Mouse (Mus musculus) layer of hippocampus, postnatal 10 days (tissue): ENCODE measurements around the gene Ugt1a7c. TPM values are rescaled to one million over a fixed set of nuclear protein-coding genes. Genes with fewer than 3 reads are reported as not detected.
"Not testable (repeated sequence)": the region's sequence is repeated elsewhere in the genome, so short reads cannot be mapped to it uniquely, and the experiment has no call there.

ENCODE experiments used
- DNase-seq, 2 experiments: peaks; one replicate each; pipeline ENCODE4 v3.0.0; 2021; ENCODE audit warnings: low spot score in 2 of 2
- total RNA-seq, 2 experiments: library from RNA; stranded (reverse); gene quantifications; 2 replicates each; pipeline ENCODE4 v1.2.3; 2021

Ugt1a7c gene
- total RNA-seq, 2 experiments from 2014 or later, result 1.3 TPM

- no peak for DNase-seq
Observed at GRCm38 (mm10) chr1:88222216-88222615, 127.4 kb downstream of the Ugt1a7c start.

GRCm38 (mm10) chr1:88223011-88223515, 128.2 kb downstream of the Ugt1a7c start:
- DNase-seq, result not testable (repeated sequence)

GRCm38 (mm10) chr1:88223591-88223990, 128.7 kb downstream of the Ugt1a7c start:
- DNase-seq, result peak in 1 of 2 experiments; percentile 13

GRCm38 (mm10) chr1:88224029-88224776, 129.3 kb downstream of the Ugt1a7c start:
- DNase-seq, result peak in 1 of 2 experiments; percentile 8

GRCm38 (mm10) chr1:88225301-88225700, 130.4 kb downstream of the Ugt1a7c start:
- not testable (repeated sequence) for DNase-seq

- no peak for DNase-seq
Observed at GRCm38 (mm10) chr1:88225741-88226140, 130.9 kb downstream of the Ugt1a7c start.

- DNase-seq, result no peak
Observed at GRCm38 (mm10) chr1:88226670-88227379, 132.0 kb downstream of the Ugt1a7c start, which contains the start of gene Mroh2a. Mroh2a (plus strand) TSS chr1:88226986.

GRCm38 (mm10) chr1:88227482-88227881, 132.6 kb downstream of the Ugt1a7c start:
- no peak for DNase-seq

GRCm38 (mm10) chr1:88228121-88228520, 133.3 kb downstream of the Ugt1a7c start:
- DNase-seq, result no peak

GRCm38 (mm10) chr1:88229566-88229965, 134.7 kb downstream of the Ugt1a7c start:
- DNase-seq, result no peak

- DNase-seq, result no peak
Observed at GRCm38 (mm10) chr1:88229986-88230385, 135.1 kb downstream of the Ugt1a7c start.

- no peak for DNase-seq
Observed at GRCm38 (mm10) chr1:88230421-88230820, 135.6 kb downstream of the Ugt1a7c start.

GRCm38 (mm10) chr1:88230981-88231802, 136.3 kb downstream of the Ugt1a7c start:
- DNase-seq, result no peak

GRCm38 (mm10) chr1:88231803-88232499, 137.1 kb downstream of the Ugt1a7c start:
- no peak for DNase-seq

- DNase-seq, result no peak
Observed at GRCm38 (mm10) chr1:88232664-88233380, 138.0 kb downstream of the Ugt1a7c start.

- DNase-seq, result no peak
Observed at GRCm38 (mm10) chr1:88233421-88234247, 138.8 kb downstream of the Ugt1a7c start.

- DNase-seq, result no peak
Observed at GRCm38 (mm10) chr1:88234248-88234610, 139.4 kb downstream of the Ugt1a7c start.

GRCm38 (mm10) chr1:88234646-88235045, 139.8 kb downstream of the Ugt1a7c start:
- DNase-seq, result no peak
